Mouse (Mus musculus) thymus, postnatal 36 days (tissue): Measurements from ENCODE around the gene Ablim1.

Experiments
- DNase-seq, 2 experiments: peaks; one replicate each; pipeline ENCODE4 v3.0.0; 2022; ENCODE audit warnings: mixed read lengths in 2 of 2

The Ablim1 gene

DNA sequence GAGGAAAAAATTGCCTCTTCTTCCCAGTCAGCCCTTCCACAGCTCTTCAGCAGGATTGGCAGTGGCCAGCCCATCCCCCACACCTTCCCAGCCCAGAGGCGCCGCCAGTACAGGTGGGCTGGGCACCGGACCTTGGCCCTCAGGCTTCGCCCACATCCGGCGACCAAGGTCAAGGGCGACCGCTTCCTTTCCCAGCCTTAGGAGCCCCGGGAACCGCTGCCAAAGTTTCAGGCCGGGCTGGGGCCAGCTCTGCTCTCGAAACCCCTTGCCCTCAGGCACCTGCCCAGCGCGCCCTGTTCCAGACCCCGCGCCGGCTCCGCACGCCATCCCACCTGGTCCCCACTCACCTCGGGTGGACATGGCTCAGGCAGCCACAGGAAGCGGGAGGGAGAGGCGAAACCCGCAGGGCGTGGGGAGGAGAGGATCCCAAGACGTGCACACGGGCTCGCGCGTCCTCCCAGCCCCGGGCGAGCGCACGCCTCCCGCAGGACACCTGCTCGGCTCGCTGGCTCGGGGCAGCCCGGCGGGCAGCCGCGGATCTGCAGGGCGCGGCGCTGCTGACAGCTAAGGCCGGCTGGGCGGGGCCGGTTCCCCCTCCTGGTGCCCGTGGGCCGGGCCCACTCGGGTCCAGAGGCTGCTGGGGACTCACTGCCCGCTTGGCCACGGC, at the start of gene Ablim1:
Gene Ablim1 (minus strand): TSS at position 574 of the 667 bp plus-strand sequence.
- DNase-seq: no peak

DNA sequence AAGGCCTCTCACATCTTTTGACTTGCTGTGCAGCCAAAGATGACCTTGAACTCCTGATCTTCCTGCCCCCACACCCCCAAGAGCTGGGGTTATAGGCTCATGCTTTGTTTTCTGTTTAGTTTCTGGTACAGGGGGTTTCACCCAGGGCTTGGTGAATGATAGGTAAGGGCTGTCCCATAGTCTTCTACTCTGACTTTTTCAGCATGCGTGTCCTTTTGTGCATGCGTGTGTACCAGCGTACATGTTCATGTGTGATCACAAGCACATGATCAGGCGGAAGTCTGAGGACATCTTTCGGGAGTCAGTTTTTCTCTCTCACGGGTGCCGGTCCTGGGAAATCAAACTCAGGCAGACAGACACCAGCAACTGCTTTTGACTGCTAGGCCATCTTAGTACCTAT, 48.8 kb upstream of the Ablim1 start:
- no peak for DNase-seq

DNA sequence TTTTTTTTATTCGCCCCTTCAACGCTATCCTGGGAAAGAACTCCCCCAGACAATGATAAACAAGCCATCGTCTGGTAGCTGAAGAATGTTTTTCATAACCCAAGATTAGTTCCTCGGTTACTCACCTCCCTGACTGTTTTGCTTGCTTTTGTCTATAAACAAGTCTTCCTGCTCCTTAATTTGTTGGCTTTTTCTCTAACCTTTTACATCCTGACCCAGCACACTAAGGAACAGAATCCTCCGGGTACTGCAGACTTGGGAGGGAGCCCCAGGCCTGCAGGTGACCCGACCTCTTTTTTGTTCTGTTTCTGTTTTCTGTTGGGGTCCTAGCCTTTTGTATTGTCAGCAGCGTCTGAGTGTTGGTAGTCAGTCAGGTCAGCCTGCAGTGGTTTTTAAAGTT, 48.4 kb upstream of the Ablim1 start:
- no peak for DNase-seq

DNA sequence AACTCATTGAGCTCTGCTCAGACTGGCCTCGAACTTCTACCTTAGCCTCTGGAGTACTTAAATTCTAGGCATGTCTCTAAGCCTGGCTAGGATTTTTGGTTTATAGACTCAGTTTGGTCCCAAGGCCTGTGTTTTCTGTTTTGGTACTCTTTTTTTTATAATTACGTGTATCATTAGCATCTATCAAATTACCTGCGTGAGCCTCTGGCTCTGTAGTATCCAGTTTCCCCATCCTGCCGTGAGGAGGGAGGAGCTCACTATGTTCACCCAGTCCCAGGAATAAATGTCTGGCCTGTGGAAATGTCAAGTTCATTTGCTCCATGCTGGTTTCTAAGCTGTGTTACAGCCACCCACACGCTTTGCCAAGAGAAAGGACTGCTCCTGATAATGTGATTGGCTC, 47.9 kb upstream of the Ablim1 start:
- no peak for DNase-seq

DNA sequence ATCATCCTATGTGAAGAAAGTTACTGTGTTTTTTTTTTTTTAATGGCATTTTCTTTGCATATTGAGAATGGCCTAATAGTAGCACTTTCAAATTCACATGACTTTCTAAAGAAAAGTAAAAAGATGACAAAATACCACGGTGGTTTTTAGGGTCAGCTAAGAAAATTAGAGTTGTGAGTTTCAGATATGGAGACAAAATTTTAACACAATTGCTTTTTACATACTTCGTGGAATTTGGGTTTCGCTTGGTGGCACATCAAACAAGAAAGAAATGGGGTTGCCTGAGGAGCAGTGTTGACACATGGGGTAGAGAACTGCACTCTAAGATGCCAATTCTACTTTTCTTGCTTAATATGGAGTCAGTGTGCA, 47.2 kb upstream of the Ablim1 start:
- DNase-seq: no peak

DNA sequence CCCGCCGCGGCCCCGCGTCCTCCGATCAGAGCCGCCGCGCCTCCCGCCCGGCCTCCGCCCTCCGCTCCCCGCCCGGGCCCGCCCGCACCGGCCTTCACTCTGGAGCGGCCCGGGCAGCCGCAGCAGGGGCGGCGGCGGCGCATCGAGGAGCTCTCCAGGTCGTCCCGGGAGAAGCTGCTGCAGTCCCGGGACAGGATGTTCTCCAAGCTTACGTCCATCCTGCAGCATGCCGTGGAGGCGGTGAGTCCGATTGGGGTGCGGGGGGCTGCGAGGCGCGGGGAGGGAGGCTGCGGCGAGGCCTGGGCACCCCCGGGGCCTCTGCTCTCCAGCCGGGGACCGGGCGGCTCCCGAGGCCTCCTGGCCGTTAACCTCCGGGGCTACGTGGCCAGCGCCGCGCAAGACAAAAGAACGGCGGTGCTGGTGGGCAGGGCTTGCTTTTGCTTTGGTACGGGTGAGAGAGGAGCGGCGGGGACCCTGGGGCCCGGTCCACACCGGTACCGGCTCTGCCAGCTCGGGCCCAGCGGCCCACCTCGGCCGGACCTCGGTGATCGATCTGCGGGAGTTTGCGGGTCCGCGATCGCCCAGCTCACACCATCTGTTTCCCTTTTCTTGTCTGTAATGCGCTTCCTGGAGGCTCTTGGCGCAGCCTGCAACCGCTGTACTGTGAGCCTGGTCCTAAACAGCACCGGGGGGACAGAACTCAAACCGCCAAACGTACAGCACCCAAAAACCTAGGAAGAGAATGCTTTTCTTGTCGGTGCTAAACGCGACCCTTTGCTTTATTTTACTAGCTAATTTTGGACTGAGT, 46.6 kb upstream of the Ablim1 start:
- DNase-seq: peak; percentile 63 to 65

DNA sequence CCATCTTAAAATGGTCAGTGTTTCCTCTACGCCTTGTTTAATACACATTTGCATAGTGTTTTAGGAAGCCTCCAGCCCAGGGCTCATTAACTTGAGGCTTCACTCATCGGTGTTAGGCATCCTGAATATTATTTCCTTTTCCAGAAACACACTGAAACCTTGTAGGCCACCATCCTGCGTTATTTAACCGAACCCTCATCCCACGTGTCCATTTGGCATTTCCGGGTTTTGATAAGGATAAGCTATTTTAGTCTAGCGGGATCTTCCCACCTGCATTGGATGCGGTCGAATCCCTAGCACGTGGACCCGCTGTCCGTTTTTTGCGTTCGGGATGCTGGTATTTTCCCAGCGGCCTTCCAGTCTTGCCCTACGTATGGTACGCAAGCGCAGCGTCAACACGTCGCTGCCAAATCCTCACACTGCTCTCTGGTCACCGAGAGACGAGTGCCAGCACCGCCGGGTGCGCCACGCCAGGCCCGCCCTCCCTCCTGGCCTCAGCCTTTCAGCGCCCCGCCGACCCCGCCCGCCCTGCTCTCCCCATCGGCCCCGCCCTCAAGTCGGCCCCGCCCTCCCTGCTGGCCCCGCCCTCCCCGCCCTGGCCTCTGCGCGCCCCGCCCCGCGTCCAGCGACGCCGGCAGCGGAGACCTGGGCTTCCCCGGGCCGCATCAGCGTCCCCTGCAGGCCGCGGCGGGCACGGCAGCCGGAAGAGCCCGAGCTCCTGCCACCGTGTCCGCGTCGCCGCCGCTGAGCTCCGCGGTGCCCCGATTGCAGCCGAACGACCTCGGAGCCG, 45.8 kb upstream of the Ablim1 start, which contains the start of gene Fam160b1:
Gene Fam160b1 (plus strand): TSS at position 340 of the 790 bp plus-strand sequence.
- peak; percentile 95 to 96 for DNase-seq

DNA sequence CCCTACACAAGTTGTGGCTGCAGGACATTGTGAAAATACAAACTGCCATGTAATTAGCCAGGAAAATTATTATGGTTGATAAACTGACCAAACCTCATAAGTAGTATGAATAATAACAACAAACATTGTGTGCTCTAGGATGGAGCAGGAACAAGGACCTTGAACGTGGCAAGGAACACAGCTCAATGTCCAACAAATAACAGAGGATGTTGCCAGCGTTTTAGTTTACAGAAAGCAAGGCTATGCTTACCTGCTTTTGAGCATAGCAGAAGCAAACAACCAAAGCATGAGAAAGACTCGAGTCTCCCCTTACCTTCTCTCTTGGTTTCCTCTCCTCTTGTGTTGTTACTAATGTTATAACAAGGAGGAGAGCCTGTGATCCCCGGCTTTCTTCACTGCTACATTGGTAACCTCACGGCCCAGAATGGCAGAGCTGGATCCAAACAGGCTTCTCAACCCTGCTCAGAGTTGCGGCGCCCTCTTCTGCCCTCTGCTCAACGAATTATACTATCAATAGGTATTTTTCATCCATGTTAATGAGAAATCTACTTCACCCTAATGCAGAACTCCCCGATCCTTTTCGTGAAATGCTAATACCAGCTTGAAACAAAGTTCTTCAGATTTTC, 45.1 kb upstream of the Ablim1 start:
- DNase-seq: peak; percentile 63 to 66

DNA sequence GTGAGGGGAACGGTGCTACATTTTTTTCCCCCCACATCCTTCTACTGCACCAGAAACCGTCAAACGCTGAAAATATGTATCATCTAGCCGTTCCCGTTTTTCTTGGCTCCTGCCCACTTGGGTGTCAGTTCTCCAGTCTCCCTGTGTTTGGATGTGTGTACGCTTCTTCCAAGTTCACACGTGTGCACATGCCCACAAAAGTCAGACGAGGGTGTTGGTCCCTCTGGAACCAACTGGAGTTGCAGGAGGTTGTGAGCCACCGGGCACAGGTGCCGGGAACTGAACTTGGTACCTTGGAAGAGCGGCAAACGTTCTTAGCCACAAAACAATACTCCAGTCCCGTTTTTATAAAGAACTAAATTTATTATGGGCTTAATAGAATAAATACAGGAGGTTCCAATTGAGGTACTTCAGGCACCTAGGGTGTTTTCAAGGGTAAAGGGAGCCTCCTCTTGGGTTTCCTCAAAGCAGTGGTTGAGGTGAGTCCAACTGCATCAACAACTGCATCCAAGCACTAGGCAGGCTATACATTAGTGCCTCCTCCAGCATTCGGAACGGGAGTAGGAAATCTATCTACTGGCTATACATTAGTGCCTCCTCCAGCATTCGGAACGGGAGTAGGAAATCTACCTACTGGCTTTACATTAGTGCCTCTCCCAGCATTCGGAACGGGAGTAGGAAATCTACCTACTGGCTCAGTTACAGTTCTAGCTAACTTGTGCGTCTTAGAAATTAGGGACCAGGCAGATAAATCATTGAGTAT, 44.3 kb upstream of the Ablim1 start:
- peak in 1 of 2 experiments; percentile 30 for DNase-seq

DNA sequence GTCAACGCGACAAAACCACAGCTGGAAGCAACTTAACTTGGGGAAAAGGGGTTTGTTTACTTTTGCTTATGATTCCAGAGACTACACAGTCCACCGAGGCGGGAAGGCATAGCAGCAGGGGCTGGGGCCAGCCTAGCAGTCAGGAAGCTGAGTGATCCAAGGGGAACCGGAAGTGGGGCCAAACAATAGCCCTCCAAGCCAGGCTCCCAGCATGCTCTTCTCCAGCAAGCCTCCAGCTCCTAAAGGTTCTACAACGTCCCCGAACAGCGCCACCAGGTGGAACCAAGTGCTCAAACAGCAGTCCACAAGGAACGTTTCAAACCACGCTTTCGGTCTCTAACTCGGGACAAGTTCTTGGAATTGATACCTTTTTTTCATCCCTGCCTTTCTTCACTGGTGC, 43.6 kb upstream of the Ablim1 start:
- DNase-seq: peak; percentile 83 to 85

DNA sequence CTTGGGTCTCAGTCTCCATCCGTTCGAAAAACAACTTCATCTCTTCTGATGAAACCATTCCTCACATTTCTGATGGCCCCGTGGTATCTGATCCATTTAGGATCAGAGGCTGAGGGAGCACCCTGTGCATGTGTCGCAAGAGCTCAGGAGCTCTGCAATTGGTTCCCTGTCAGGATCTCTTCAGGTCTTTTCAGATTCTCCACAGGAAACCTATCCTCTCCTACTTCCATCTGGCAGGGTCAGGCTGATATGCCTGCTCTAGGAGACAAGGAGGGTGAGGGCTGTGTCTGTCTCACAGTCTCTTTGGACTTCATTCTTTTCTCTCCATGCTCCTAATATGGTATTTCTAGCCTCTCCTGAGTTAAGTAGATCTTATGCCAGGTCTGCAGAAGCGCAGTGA, 43.1 kb upstream of the Ablim1 start:
- DNase-seq: no peak

DNA sequence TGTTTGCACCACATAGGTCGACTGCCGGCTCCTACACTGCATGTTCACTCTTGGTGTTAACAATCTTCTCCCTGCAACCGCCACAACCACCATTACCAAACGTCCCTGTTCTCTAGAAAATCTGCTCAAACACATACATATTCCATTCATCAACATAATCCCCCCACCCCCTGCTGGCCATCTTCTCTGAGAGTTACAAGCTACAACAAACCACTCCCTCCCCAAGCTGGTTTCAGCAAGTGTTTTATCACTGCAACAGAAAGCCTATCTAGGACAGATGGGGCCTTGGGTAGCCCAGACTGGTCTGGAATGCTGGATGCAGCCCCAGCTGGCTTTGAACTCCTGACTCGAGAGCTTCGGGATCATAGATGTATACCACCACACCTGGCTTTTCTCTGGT, 42.5 kb upstream of the Ablim1 start:
- peak in 1 of 2 experiments; percentile 18 for DNase-seq

DNA sequence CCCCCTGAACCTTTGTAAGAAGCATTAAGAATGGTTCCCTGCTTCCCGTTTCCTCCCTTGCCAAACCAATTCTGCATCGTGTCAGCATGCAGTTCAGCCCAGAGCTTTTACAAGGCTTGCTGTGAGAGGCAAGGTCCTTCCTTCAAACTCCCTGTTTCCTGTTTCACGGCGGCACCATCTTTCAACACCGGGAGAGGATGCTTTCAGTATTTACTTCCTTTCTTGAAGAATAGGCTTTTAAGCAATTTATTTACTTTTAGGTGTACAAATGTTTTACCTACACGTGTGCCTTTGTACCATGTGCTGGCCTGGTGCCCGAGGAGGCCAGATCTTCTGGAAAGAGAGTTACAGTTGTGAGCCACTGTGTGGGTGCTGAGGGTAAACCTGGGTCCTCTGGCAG, 41.6 kb upstream of the Ablim1 start:
- peak; percentile 60 to 62 for DNase-seq

DNA sequence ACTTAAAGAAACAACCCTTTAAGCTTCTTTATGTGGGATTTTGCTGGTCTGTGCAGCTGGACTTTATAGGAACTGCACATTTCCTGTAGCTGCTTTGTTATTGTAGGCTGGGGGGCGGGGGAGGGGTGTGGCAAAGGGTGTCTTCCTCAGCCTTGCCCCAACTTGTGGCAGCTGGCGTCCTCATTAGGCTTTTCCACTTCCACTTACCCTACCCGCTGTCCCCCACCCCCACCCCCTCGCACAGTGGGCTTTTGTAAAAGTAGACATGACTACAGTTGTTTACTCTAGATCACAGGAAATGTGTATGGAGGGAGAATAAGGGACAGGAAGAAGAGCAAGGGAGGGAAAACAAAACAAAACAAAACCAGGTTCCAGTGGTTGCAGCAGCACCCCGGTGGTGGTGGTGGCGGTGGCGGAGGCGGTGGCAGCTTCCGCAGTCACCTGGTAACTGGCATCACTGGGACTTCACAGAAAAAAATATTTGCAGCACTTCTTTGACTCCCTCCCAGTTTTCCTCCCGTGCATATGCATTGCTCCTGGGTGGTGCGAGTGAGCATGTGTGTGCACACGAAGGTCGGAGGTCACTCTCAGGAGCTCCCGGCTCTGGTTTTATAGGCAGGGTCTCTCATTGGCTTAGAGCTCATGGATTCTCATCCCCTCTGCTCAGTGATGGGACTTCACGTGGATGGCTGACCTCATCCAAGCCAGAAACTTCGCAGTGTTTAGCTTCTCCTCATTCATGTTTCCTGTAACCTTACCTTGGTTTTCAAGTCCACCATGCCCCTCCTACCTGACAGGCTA, 40.9 kb upstream of the Ablim1 start:
- DNase-seq: peak; percentile 83 to 88

DNA sequence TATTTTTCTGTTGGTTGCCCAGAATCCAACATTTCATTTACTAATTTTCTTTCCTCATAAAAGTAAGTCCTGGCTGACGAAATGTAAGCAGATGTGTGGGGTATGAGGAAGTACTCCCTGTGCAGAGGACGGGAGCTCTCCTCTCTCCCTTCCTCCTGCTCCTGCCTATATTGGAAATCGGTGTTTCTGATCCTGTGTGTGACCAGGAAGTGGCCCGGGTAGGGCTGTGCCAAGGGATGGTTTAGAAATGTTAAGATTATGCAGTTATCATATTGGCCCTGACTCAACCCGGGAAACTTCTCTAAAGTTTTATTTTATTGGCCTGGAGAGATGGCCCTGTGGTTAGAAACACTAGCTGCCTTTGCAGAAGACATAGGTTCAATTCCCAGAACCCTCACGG, 40.0 kb upstream of the Ablim1 start:
- DNase-seq: peak; percentile 12 to 17

DNA sequence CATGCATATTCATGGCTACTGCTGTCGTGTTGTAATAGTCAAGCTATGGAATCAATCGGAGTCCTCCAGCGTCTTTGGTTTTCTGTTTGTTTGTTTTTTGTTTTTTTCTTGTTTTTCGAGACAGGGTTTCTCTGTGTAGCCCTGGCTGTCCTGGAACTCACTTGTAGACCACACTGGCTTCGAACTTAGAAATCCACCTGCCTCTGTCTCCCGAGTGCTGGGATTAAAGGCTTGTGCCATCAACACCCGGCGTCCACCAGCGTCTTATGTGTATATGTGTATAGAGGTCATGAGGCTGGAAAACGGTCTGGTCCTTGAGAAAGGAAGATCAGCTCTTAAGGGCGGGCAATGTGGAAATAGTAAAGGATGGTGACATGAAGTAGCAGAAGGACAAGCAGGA, 39.3 kb upstream of the Ablim1 start:
- DNase-seq: no peak

DNA sequence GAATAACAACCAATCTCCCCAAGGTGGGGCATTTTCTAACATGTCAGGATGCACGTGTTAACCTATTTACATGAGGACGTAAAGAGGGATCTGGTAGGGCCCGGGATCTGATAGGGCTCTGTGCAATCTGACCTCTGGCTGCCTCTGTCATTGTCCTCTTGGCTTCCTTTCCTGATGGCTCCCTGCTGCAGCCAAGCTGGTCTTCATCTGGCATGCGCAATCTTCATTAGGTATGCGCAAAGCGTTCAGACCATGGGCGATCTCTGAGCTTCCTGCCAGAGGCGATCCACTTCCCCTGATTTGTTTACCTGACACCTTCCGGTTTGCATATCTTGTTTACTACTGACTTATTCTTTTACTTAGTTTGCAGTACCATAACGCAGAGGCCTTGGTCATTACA, 38.5 kb upstream of the Ablim1 start:
- DNase-seq: no peak

DNA sequence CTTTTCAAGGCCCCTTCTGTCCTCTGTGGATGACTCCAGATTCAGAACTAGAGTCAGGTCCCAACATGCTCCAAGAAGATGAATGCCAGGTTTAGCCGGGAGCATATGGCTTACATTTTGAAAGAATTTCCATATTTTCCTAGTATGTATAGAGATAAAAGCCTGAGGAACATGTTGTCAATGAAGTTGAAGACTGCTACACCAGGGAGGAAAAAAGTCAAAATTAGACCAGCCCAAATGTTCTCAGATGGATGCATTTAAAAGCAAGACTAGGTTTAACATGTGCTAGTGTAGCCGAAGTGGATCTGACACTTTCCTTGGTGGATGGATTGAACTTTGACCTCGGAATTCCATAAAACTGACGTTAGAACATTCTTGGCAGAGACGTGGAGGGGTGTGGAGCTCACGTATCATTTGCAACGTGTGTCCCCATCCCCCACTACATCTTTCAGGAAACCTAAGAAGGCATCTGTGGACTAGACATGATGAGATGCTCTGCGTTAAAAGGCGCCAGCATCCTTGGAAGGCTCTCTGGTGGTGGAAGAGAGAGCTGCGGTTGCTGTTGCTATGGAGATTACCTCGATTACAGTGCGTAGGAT, 37.7 kb upstream of the Ablim1 start:
- DNase-seq: no peak

DNA sequence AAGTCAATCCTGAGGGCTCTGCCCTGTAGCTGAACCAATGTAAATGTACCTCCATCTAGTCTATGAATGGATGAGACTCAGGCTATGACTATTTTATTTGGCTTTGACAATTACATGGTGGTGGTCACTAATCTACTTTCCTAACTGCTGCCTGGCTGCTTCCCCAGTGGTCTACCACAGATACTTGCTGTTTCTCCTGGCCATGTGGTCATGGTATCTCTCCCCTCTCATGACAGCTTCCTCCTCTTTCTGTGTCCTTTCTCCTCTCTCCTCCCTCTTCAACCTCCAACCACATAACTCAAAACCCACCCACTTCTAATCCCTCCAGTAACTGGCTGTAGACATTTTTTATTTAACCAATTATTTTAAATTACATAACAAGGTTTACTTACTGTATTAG, 34.4 kb upstream of the Ablim1 start:
- DNase-seq: no peak

DNA sequence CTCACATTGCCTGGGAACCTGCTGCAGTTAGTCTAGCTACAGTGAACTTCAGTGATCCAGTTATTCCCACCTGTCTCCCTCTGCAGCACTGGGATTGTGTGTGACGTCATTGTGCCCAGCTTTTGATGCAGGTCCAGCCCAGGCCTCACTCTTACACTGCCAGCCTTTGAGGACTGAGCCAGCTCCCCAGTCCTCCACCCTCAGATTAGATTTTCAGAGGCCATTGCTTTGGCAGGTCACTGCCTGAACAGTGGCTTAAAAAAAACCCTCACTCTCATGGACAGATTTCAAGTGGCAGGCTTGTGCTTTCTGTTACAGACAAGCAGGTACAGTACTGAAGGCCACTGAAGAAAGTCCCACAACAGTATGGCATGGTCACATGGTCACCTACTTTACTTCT, 30.0 kb upstream of the Ablim1 start:
- no peak for DNase-seq

DNA sequence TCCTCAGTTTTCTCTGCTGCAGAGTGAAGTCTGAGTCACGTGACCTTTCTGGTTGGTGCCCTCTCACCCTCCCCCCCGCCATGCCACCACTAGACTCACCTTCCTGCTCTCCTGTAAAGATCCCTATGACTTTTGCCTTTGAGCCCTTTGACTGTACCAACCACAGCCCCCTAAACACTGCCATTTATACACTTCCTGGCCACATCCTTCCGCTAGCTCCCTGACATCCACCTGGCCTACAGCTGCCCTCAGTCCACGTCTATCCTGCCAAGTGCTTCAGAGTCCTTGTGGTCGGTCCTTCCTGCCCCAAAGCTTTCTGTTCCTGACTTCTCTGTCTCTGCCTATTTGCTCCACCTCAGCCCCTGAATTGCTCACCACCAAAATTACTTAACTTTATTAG, 29.1 kb upstream of the Ablim1 start:
- DNase-seq: peak; percentile 33 to 56
